Mouse (Mus musculus) midbrain, embryonic 12.5 days (tissue): ENCODE measurements around the gene Abca3. TPM values are rescaled to one million over a fixed set of nuclear protein-coding genes. Genes with fewer than 3 reads are reported as not detected.

ENCODE experiments used
- ATAC-seq: fragments of 200-750 bp; cut with Nextera tagmentation; 2 replicates; pipeline ENCODE4 v1.8.0; 2017; ENCODE audit warnings: low read depth, moderate TSS enrichment, moderate library complexity; ENCODE audit not compliant: low FRiP score
- H3K27ac ChIP-seq: fragments of 300-500 bp; sonication (generic); replicated peaks from 2 replicates; pipeline ENCODE4 v1.5.1; 2016; ENCODE audit warnings: mild to moderate bottlenecking
- H3K27me3 ChIP-seq: fragments of 300-500 bp; sonication (generic); 2 replicates; pipeline ENCODE4 v1.6.1; 2016; ENCODE audit warnings: mild to moderate bottlenecking
- H3K36me3 ChIP-seq: fragments of 300-500 bp; sonication (generic); 2 replicates; pipeline ENCODE4 v1.6.1; 2016
- H3K4me1 ChIP-seq: fragments of 300-500 bp; sonication (generic); 2 replicates; pipeline ENCODE4 v1.6.1; 2016
- H3K4me2 ChIP-seq: fragments of 300-500 bp; sonication (generic); replicated peaks from 2 replicates; pipeline ENCODE4 v1.6.1; 2016; ENCODE audit warnings: mild to moderate bottlenecking, moderate library complexity
- H3K4me3 ChIP-seq: fragments of 300-500 bp; sonication (generic); 2 replicates; pipeline ENCODE4 v1.5.1; 2016; ENCODE audit warnings: mild to moderate bottlenecking
- H3K9ac ChIP-seq: fragments of 300-500 bp; sonication (generic); replicated peaks from 2 replicates; pipeline ENCODE4 v1.6.1; 2016; ENCODE audit warnings: mild to moderate bottlenecking, moderate library complexity
- H3K9me3 ChIP-seq: fragments of 300-500 bp; sonication (generic); 2 replicates; pipeline ENCODE4 v1.6.1; 2016; ENCODE audit warnings: mild to moderate bottlenecking
- WGBS: fragments of 180-500 bp; shearing (Covaris S2); methylation state at CpG from one replicate; pipeline ENCODE4 v1.1.7; 2016; 5-methylcytosine and 5-hydroxymethylcytosine counted together
- polyA plus RNA-seq: library from polyadenylated mRNA; unstranded; fragments of >200 nt; fragmentation: Nextera tagmentation; extraction: Ambion mirVana; gene quantifications from 2 replicates; pipeline ENCODE4 v1.2.1, GENCODE M21; 2016

Gene Abca3
- polyA plus RNA-seq: 19.2 and 21.2 TPM in 2 replicates

GRCm38 (mm10) chr17:24351760-24352357 is at the start of gene Abca3:
Gene Abca3 (plus strand): TSS chr17:24351950.
- Histone ChIP-seq H3K36me3 (no peaks in the 10 kb centered on the region), H3K4me3 (peak within 1 kb of the TSS; percentile 78), H3K27me3 (peaks cover 29% of the 10 kb centered on the region), H3K27ac (peak within 1 kb of the TSS; percentile 73), H3K9me3 (no peaks in the 10 kb centered on the region), H3K4me2 (peak within 1 kb of the TSS; percentile 91), H3K4me1 (peaks cover 24% of the 10 kb centered on the region), H3K9ac (peak within 1 kb of the TSS; percentile 84)
- under 1% methylated on average over 52 of the region's 55 CpGs for WGBS
- peak; percentile 96 for ATAC-seq

- no peaks in the 10 kb centered on the region for H3K27me3 ChIP-seq
- no peak overlapping the region for H3K4me3 ChIP-seq
- H3K9ac ChIP-seq: no peak overlapping the region
- H3K27ac ChIP-seq: no peak overlapping the region
- WGBS: 60% methylated on average over 4 of the region's 4 CpGs
- no peaks in the 10 kb centered on the region for H3K36me3 ChIP-seq
- H3K4me1 ChIP-seq: no peaks in the 10 kb centered on the region
- no peaks in the 10 kb centered on the region for H3K9me3 ChIP-seq
- H3K4me2 ChIP-seq: no peak overlapping the region
- no peak for ATAC-seq
Measured at GRCm38 (mm10) chr17:24307500-24307899, 44.2 kb upstream of the Abca3 start.

- WGBS: 82% methylated on average over 3 of the region's 3 CpGs
- Histone ChIP-seq H3K9me3 (peaks cover 7% of the 10 kb centered on the region; the same call in 1 of the 2 replicates), H3K36me3 (no peaks in the 10 kb centered on the region), H3K4me2 (no peak overlapping the region), H3K4me3 (no peak overlapping the region), H3K9ac (no peak overlapping the region), H3K27ac (no peak overlapping the region), H3K27me3 (no peaks in the 10 kb centered on the region), H3K4me1 (no peaks in the 10 kb centered on the region)
- no peak for ATAC-seq
Measured at GRCm38 (mm10) chr17:24320826-24321225, 30.9 kb upstream of the Abca3 start.

- Histone ChIP-seq H3K36me3 (no peaks in the 10 kb centered on the region), H3K27ac (no peak overlapping the region), H3K27me3 (no peaks in the 10 kb centered on the region), H3K9ac (no peak overlapping the region), H3K9me3 (peaks cover 7% of the 10 kb centered on the region; the same call in 1 of the 2 replicates), H3K4me3 (no peak overlapping the region), H3K4me2 (no peak overlapping the region), H3K4me1 (no peaks in the 10 kb centered on the region)
- ATAC-seq: no peak
- WGBS: 87% methylated on average over 10 of the region's 10 CpGs
Measured at GRCm38 (mm10) chr17:24325051-24325450, 26.7 kb upstream of the Abca3 start.

- no peak overlapping the region for H3K4me2 ChIP-seq
- no peaks in the 10 kb centered on the region for H3K4me1 ChIP-seq
- H3K27me3 ChIP-seq: no peaks in the 10 kb centered on the region
- 83% methylated on average over 7 of the region's 7 CpGs for WGBS
- H3K36me3 ChIP-seq: no peaks in the 10 kb centered on the region
- no peak overlapping the region for H3K9ac ChIP-seq
- no peak overlapping the region for H3K4me3 ChIP-seq
- H3K27ac ChIP-seq: no peak overlapping the region
- ATAC-seq: no peak
- H3K9me3 ChIP-seq: no peaks in the 10 kb centered on the region
Measured at GRCm38 (mm10) chr17:24327656-24328055, 24.1 kb upstream of the Abca3 start.

GRCm38 (mm10) chr17:24344672-24345071 is 7.1 kb upstream of the Abca3 start:
- H3K36me3 ChIP-seq: no peaks in the 10 kb centered on the region
- H3K9me3 ChIP-seq: no peaks in the 10 kb centered on the region
- no peak for ATAC-seq
- H3K27me3 ChIP-seq: peaks cover 8% of the 10 kb centered on the region; the same call in 1 of the 2 replicates
- whole genome bisulfite sequencing: 88% methylated on average over 8 of the region's 8 CpGs
- no peak overlapping the region for H3K27ac ChIP-seq
- no peak overlapping the region for H3K9ac ChIP-seq
- no peak overlapping the region for H3K4me2 ChIP-seq
- no peak overlapping the region for H3K4me3 ChIP-seq
- no peaks in the 10 kb centered on the region for H3K4me1 ChIP-seq

GRCm38 (mm10) chr17:24346831-24347230 is 4.9 kb upstream of the Abca3 start:
- H3K4me3 ChIP-seq: no peak overlapping the region
- H3K36me3 ChIP-seq: no peaks in the 10 kb centered on the region
- no peak overlapping the region for H3K27ac ChIP-seq
- WGBS: 54% methylated on average over 7 of the region's 7 CpGs
- H3K9me3 ChIP-seq: no peaks in the 10 kb centered on the region
- no peak overlapping the region for H3K9ac ChIP-seq
- peaks cover 24% of the 10 kb centered on the region for H3K27me3 ChIP-seq
- H3K4me2 ChIP-seq: no peak overlapping the region
- ATAC-seq: no peak
- peaks cover 6% of the 10 kb centered on the region for H3K4me1 ChIP-seq

GRCm38 (mm10) chr17:24349176-24349575 is 2.6 kb upstream of the Abca3 start:
- 73% methylated on average over 2 of the region's 2 CpGs for WGBS
- no peak overlapping the region for H3K27ac ChIP-seq
- no peaks in the 10 kb centered on the region for H3K9me3 ChIP-seq
- H3K27me3 ChIP-seq: peaks cover 29% of the 10 kb centered on the region
- H3K4me3 ChIP-seq: no peak overlapping the region
- no peaks in the 10 kb centered on the region for H3K36me3 ChIP-seq
- ATAC-seq: no peak
- no peak overlapping the region for H3K4me2 ChIP-seq
- H3K9ac ChIP-seq: no peak overlapping the region
- H3K4me1 ChIP-seq: peaks cover 23% of the 10 kb centered on the region

GRCm38 (mm10) chr17:24350926-24351759 is 607 bp upstream of the Abca3 start, which contains the start of gene Abca17:
Gene Abca17 (minus strand): TSS chr17:24351068.
- WGBS: 5% methylated on average over 42 of the region's 42 CpGs
- 0 out of 2 replicates have a peak, but pooled peaks have one; percentile 20 for ATAC-seq

GRCm38 (mm10) chr17:24352370-24353194 is 832 bp downstream of the Abca3 start:
- Histone ChIP-seq H3K4me3 (peak overlapping the region; percentile 78), H3K27ac (peak overlapping the region; percentile 73), H3K9me3 (no peaks in the 10 kb centered on the region), H3K4me2 (peak overlapping the region; percentile 91), H3K36me3 (no peaks in the 10 kb centered on the region), H3K9ac (peak overlapping the region; percentile 84), H3K27me3 (peaks cover 29% of the 10 kb centered on the region), H3K4me1 (peaks cover 24% of the 10 kb centered on the region)
- ATAC-seq: no peak
- 2% methylated on average over 36 of the region's 36 CpGs for WGBS

More at GRCm38 (mm10) chr17:24350926-24351759, 607 bp upstream of the Abca3 start, which contains the start of gene Abca17:
- Histone ChIP-seq H3K4me3 (peak within 1 kb of the TSS; percentile 78), H3K27ac (peak within 1 kb of the TSS; percentile 73), H3K9ac (peak within 1 kb of the TSS; percentile 84), H3K36me3 (no peaks in the 10 kb centered on the region), H3K4me2 (peak within 1 kb of the TSS; percentile 91), H3K4me1 (peaks cover 24% of the 10 kb centered on the region), H3K9me3 (no peaks in the 10 kb centered on the region), H3K27me3 (peaks cover 29% of the 10 kb centered on the region)

- H3K9me3 ChIP-seq: no peaks in the 10 kb centered on the region
- WGBS: 85% methylated on average over 3 of the region's 3 CpGs
- peaks cover 25% of the 10 kb centered on the region for H3K27me3 ChIP-seq
- no peak overlapping the region for H3K4me2 ChIP-seq
- no peak overlapping the region for H3K9ac ChIP-seq
- H3K27ac ChIP-seq: no peak overlapping the region
- H3K4me3 ChIP-seq: no peak overlapping the region
- H3K36me3 ChIP-seq: 0 out of 2 replicates have a peak, but pooled peaks cover 4% of the 10 kb centered on the region
- H3K4me1 ChIP-seq: peaks cover 24% of the 10 kb centered on the region
- no peak for ATAC-seq
Measured at GRCm38 (mm10) chr17:24353960-24354359, 2.2 kb downstream of the Abca3 start.
